Mouse (Mus musculus): ENCODE data around the gene Zfp488. TPM values are rescaled to one million over a fixed set of nuclear protein-coding genes. Genes with fewer than 3 reads are reported as not detected.

Zfp488 gene
- polyA plus RNA-seq, 1 experiment from 2014 or later, result not detected

DNA sequence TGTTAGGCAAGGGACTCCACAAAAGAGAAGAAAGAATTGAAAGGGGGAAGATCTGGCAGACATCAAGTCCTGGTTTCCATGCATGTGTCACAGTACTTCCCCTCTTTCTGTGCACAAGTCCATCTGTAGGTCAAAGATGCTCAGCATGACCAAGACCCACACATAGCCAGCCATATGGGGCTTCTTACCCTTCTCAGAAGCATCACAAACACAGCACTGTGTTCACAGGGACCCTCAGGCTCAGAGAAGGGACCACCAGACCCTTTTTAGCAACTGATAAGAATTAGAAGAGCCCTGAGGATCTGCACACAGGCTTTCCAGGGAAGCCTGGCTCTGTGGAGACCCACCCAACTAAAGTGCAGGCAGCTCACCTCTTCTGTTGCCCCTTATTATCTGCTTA is 21.5 kb upstream of the Zfp488 start:
- Histone ChIP-seq H3K9ac (replicated peaks) (no peak overlapping the region), H3K36me3 (replicated peaks; ENCODE audit: insufficient read depth, low read length) (no peaks in the 10 kb centered on the region), H3K4me3 (ENCODE audit: low read depth, low read length) (no peak overlapping the region), H3K27me3 (ENCODE audit: insufficient read depth, low read length) (no peaks in the 10 kb centered on the region), H3K27ac (ENCODE audit: low read depth) (no peak overlapping the region), H3K9me3 (ENCODE audit: low read length) (no peaks in the 10 kb centered on the region), H3K4me1 (ENCODE audit: insufficient read depth) (no peaks in the 10 kb centered on the region), H3K4me2 (ENCODE audit: low read depth, low read length) (no peak overlapping the region)
- DNase-seq, result no peak
- TF ChIP-seq EP300 (IDR thresholded peaks at IDR 0.05; ENCODE audit: low read depth) (no peak), CTCF (IDR thresholded peaks at IDR 0.05; ENCODE audit: low read depth) (no peak)
- ATAC-seq, result no peak

DNA sequence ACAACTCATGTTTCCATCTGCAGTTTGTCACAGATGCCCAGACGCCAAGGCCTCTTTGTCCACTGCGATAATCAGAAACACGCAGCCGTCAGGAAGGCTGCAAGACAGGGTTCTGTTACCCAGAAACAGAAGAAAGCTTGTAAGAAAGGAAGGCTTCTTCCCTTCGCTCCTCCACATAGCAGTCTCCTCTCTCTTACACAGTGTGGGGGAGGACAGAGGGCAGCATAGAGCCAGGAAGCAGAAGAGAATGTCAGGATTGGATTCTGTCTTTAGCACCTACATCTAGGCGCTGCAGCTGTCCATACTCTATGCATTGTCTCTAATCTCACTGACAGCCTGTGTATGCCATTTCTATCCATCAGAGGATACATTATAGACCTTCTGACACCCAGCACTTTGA is 18.9 kb upstream of the Zfp488 start:
- no peak for ATAC-seq
- Histone ChIP-seq H3K4me1 (ENCODE audit: insufficient read depth) (no peaks in the 10 kb centered on the region), H3K9me3 (ENCODE audit: low read length) (no peaks in the 10 kb centered on the region), H3K27me3 (ENCODE audit: insufficient read depth, low read length) (no peaks in the 10 kb centered on the region), H3K36me3 (replicated peaks; ENCODE audit: insufficient read depth, low read length) (no peaks in the 10 kb centered on the region), H3K27ac (ENCODE audit: low read depth) (no peak overlapping the region), H3K4me2 (ENCODE audit: low read depth, low read length) (no peak overlapping the region), H3K4me3 (ENCODE audit: low read depth, low read length) (no peak overlapping the region), H3K9ac (replicated peaks) (no peak overlapping the region)
- 65% methylated on average over 6 of the region's 6 CpGs for WGBS (ENCODE audit: insufficient replicate concordance)
- TF ChIP-seq CTCF (IDR thresholded peaks at IDR 0.05; ENCODE audit: low read depth) (no peak), EP300 (IDR thresholded peaks at IDR 0.05; ENCODE audit: low read depth) (no peak)
- no peak for DNase-seq

DNA sequence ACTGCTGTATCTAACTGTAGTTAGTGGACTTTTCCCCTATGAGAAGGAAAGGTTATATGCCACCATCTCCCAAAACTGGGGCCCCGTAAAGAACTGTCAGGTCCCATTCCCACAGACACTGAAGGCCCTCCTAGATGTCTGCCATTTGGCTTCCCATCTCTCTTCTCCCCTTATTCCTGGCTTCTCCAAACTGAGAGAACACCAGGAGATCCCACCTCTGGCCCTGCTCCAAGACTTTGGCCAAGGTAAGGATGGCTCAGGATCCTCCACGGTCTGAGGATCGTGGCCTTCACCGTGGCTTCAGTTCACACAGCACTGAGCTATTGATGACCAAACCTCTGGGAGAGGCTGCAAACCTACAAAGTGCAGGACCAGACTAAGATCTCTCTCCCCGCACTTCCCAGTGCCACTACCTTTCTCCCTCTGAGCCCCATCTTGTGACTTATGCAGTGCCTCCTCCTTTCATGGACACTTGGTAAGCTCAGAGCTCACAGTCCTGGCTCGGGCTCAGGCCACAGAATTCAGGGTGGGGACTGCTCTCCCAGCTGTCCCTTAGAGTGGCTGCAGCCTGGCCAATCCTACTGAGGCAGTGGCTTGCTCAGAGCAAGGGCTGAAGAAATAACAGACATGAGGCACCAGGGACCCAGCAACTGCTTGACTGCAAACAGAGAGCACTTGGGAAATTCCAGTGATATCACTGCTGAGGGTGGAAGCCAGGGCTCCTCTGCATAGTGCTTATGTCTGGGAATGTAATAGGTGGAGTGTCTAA is 15.1 kb upstream of the Zfp488 start:
- no peak for ATAC-seq
- no peak overlapping the region for H3K4me3 ChIP-seq (ENCODE audit: low read depth, low read length)
- H3K9me3 ChIP-seq (ENCODE audit: low read length), result no peaks in the 10 kb centered on the region
- TF ChIP-seq EP300 (IDR thresholded peaks at IDR 0.05; ENCODE audit: low read depth), result no peak
- no peak for TF ChIP-seq CTCF (IDR thresholded peaks at IDR 0.05; ENCODE audit: low read depth)
- H3K27ac ChIP-seq (ENCODE audit: low read depth), result no peak overlapping the region
- DNase-seq, result no peak
- H3K9ac ChIP-seq (replicated peaks), result no peak overlapping the region
- no peaks in the 10 kb centered on the region for H3K4me1 ChIP-seq (ENCODE audit: insufficient read depth)
- no peaks in the 10 kb centered on the region for H3K27me3 ChIP-seq (ENCODE audit: insufficient read depth, low read length)
- 78% methylated on average over 6 of the region's 6 CpGs for WGBS (ENCODE audit: insufficient replicate concordance)
- H3K4me2 ChIP-seq (ENCODE audit: low read depth, low read length), result no peak overlapping the region
- H3K36me3 ChIP-seq (replicated peaks; ENCODE audit: insufficient read depth, low read length), result no peaks in the 10 kb centered on the region

- H3K27ac ChIP-seq (ENCODE audit: low read depth), result no peak overlapping the region
- H3K9me3 ChIP-seq (ENCODE audit: low read length), result no peaks in the 10 kb centered on the region
- no peak overlapping the region for H3K4me3 ChIP-seq (ENCODE audit: low read depth, low read length)
- ATAC-seq, result no peak
- H3K4me1 ChIP-seq (ENCODE audit: insufficient read depth), result no peaks in the 10 kb centered on the region
- H3K9ac ChIP-seq (replicated peaks), result no peak overlapping the region
- TF ChIP-seq EP300 (IDR thresholded peaks at IDR 0.05; ENCODE audit: low read depth) (no peak), CTCF (IDR thresholded peaks at IDR 0.05; ENCODE audit: low read depth) (no peak)
- no peaks in the 10 kb centered on the region for H3K36me3 ChIP-seq (replicated peaks; ENCODE audit: insufficient read depth, low read length)
- DNase-seq, result no peak
- H3K27me3 ChIP-seq (ENCODE audit: insufficient read depth, low read length), result no peaks in the 10 kb centered on the region
- H3K4me2 ChIP-seq (ENCODE audit: low read depth, low read length), result no peak overlapping the region
- 80% methylated on average over 9 of the region's 9 CpGs for WGBS (ENCODE audit: insufficient replicate concordance)
Measured at GRCm38 (mm10) chr14:33993051-33993450, 14.5 kb upstream of the Zfp488 start.

- DNase-seq (no peak), ATAC-seq (no peak)
- TF ChIP-seq EP300 (IDR thresholded peaks at IDR 0.05; ENCODE audit: low read depth), result no peak
- TF ChIP-seq CTCF (IDR thresholded peaks at IDR 0.05; ENCODE audit: low read depth), result no peak
Measured at GRCm38 (mm10) chr14:33991971-33992370, 13.4 kb upstream of the Zfp488 start.

DNA sequence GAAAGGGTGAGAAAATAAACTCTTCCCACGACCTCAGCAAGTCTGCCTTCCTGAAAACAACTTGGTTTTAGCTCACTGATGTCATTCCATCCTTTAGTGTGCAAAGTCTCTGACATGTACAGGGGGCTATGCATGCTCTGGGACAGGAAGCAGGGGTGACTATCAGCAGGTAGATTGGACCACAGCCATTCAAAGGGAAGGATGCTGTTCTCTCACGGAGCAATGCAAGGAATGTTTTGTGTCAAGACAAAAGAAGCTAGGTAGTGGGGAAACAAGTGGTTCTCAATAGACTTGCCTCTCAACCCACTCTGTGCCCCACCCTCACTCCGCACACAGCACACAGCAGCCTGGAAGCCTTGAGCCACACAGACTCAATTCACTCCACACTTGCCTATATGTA is 10.6 kb upstream of the Zfp488 start:
- no peaks in the 10 kb centered on the region for H3K36me3 ChIP-seq (replicated peaks; ENCODE audit: insufficient read depth, low read length)
- no peak for TF ChIP-seq CTCF (IDR thresholded peaks at IDR 0.05; ENCODE audit: low read depth)
- ATAC-seq (no peak), DNase-seq (no peak)
- H3K27me3 ChIP-seq (ENCODE audit: insufficient read depth, low read length), result no peaks in the 10 kb centered on the region
- H3K4me2 ChIP-seq (ENCODE audit: low read depth, low read length), result no peak overlapping the region
- H3K27ac ChIP-seq (ENCODE audit: low read depth), result no peak overlapping the region
- H3K4me1 ChIP-seq (ENCODE audit: insufficient read depth), result no peaks in the 10 kb centered on the region
- H3K9me3 ChIP-seq (ENCODE audit: low read length), result no peaks in the 10 kb centered on the region
- no peak overlapping the region for H3K4me3 ChIP-seq (ENCODE audit: low read depth, low read length)
- H3K9ac ChIP-seq (replicated peaks), result no peak overlapping the region
- 50% methylated on average over 3 of the region's 3 CpGs for WGBS (ENCODE audit: insufficient replicate concordance)

More at GRCm38 (mm10) chr14:33991971-33992370, 13.4 kb upstream of the Zfp488 start:
- H3K9ac ChIP-seq (replicated peaks), result no peak overlapping the region
- no peaks in the 10 kb centered on the region for H3K9me3 ChIP-seq (ENCODE audit: low read length)
- no peaks in the 10 kb centered on the region for H3K27me3 ChIP-seq (ENCODE audit: insufficient read depth, low read length)
- H3K36me3 ChIP-seq (replicated peaks; ENCODE audit: insufficient read depth, low read length), result no peaks in the 10 kb centered on the region
- H3K4me1 ChIP-seq (ENCODE audit: insufficient read depth), result no peaks in the 10 kb centered on the region
- WGBS (ENCODE audit: insufficient replicate concordance), result 62% methylated on average over 4 of the region's 4 CpGs
- H3K4me2 ChIP-seq (ENCODE audit: low read depth, low read length), result no peak overlapping the region
- no peak overlapping the region for H3K4me3 ChIP-seq (ENCODE audit: low read depth, low read length)
- no peak overlapping the region for H3K27ac ChIP-seq (ENCODE audit: low read depth)
